Mouse (Mus musculus): ENCODE results near the gene Tcf7l1.

The Tcf7l1 gene

GRCm38 (mm10) chr6:72710897-72711507 is 78.1 kb downstream of the Tcf7l1 start:
- peak; percentile 24 for DNase-seq (ENCODE audit: low read depth, low spot score)

GRCm38 (mm10) chr6:72699467-72700126 is 89.5 kb downstream of the Tcf7l1 start:
- DNase-seq (ENCODE audit: low read depth, low spot score) = no peak

- no peak for DNase-seq (ENCODE audit: low read depth, low spot score)
These were observed 90.5 kb downstream of the Tcf7l1 start for GRCm38 (mm10) chr6:72698559-72698958.

GRCm38 (mm10) chr6:72696601-72697335 is 92.3 kb downstream of the Tcf7l1 start:
- DNase-seq (ENCODE audit: low read depth, low spot score) = no peak

GRCm38 (mm10) chr6:72694791-72695204 is 94.3 kb downstream of the Tcf7l1 start:
- DNase-seq (ENCODE audit: low read depth, low spot score) = no peak

- DNase-seq (ENCODE audit: low read depth, low spot score) = no peak
These were observed 94.8 kb downstream of the Tcf7l1 start for GRCm38 (mm10) chr6:72694047-72694790.

GRCm38 (mm10) chr6:72692469-72692868 is 96.6 kb downstream of the Tcf7l1 start:
- DNase-seq (ENCODE audit: low read depth, low spot score) = no peak

- peak; percentile 59 for DNase-seq (ENCODE audit: low read depth, low spot score)
These were observed 97.5 kb downstream of the Tcf7l1 start for GRCm38 (mm10) chr6:72691549-72691948.

- DNase-seq (ENCODE audit: low read depth, low spot score) = no peak
These were observed 98.5 kb downstream of the Tcf7l1 start for GRCm38 (mm10) chr6:72690595-72690994.

GRCm38 (mm10) chr6:72690001-72690400 is 99.1 kb downstream of the Tcf7l1 start:
- DNase-seq (ENCODE audit: low read depth, low spot score) = no peak

GRCm38 (mm10) chr6:72689046-72689445 is 100.0 kb downstream of the Tcf7l1 start:
- DNase-seq (ENCODE audit: low read depth, low spot score) = no peak

- DNase-seq (ENCODE audit: low read depth, low spot score) = no peak
These were observed 103.9 kb downstream of the Tcf7l1 start for GRCm38 (mm10) chr6:72685165-72685564.

- no peak for DNase-seq (ENCODE audit: low read depth, low spot score)
These were observed 104.7 kb downstream of the Tcf7l1 start for GRCm38 (mm10) chr6:72684260-72684805.

- DNase-seq (ENCODE audit: low read depth, low spot score) = no peak
These were observed 106.8 kb downstream of the Tcf7l1 start for GRCm38 (mm10) chr6:72682238-72682637.

- no peak for DNase-seq (ENCODE audit: low read depth, low spot score)
These were observed 108.1 kb downstream of the Tcf7l1 start for GRCm38 (mm10) chr6:72680936-72681335.

- no peak for DNase-seq (ENCODE audit: low read depth, low spot score)
These were observed 110.4 kb downstream of the Tcf7l1 start for GRCm38 (mm10) chr6:72678631-72679030.

- peak; percentile 59 for DNase-seq (ENCODE audit: low read depth, low spot score)
These were observed 111.4 kb downstream of the Tcf7l1 start for GRCm38 (mm10) chr6:72677510-72678220.

- no peak for DNase-seq (ENCODE audit: low read depth, low spot score)
These were observed 112.0 kb downstream of the Tcf7l1 start for GRCm38 (mm10) chr6:72677079-72677478.

- DNase-seq (ENCODE audit: low read depth, low spot score) = peak; percentile 31
These were observed 112.7 kb downstream of the Tcf7l1 start for GRCm38 (mm10) chr6:72676376-72676775.

- no peak for DNase-seq (ENCODE audit: low read depth, low spot score)
These were observed 115.3 kb downstream of the Tcf7l1 start for GRCm38 (mm10) chr6:72673751-72674150.

GRCm38 (mm10) chr6:72671129-72671528 is 117.9 kb downstream of the Tcf7l1 start:
- DNase-seq (ENCODE audit: low read depth, low spot score) = no peak
